Comparison of ENCODE assay signal across 9 mouse cellular contexts in genomic region chr14:74948426-74949240, GRCm38 (mm10). TPM values are rescaled to one million over a fixed set of nuclear protein-coding genes. Genes with fewer than 3 reads are reported as not detected.
DNase-seq lines count a peak whose midpoint lies in the region; ATAC-seq and TF ChIP-seq lines count a peak whose summit lies in the region.
"Had no signal": no experiment of that assay in that cellular context is flagged by ENCODE, and none has a peak within 500 bp of the region (broad histone marks: within the 10 kb centered on the region; RNA-seq: fewer than 3 reads in every experiment).

No protein-coding gene starts in this region.

- TF ChIP-seq CTCF in intestine, postnatal 0 days (IDR thresholded peaks at IDR 0.05; ENCODE audit: low read depth) = peak; percentile 83

- no peaks in the 10 kb centered on the region for H3K9me3 ChIP-seq in intestine, postnatal 0 days (ENCODE audit: control insufficient read depth)
- H3K9me3 ChIP-seq in limb, embryonic 11.5 days (ENCODE audit: control insufficient read depth, low read length) = no peaks in the 10 kb centered on the region
- no peaks in the 10 kb centered on the region for H3K9me3 ChIP-seq in midbrain, embryonic 12.5 days

- H3K9ac ChIP-seq in intestine, postnatal 0 days (ENCODE audit: low read depth, low read length) = no peak overlapping the region
- no peak overlapping the region for H3K9ac ChIP-seq in limb, embryonic 11.5 days (ENCODE audit: low read length)
- H3K9ac ChIP-seq in midbrain, embryonic 12.5 days (replicated peaks) = no peak overlapping the region

- H3K4me2 ChIP-seq in intestine, postnatal 0 days (replicated peaks; ENCODE audit: low read depth) = peak overlapping the region; percentile 91
- peak overlapping the region; percentile 66; the same call in 1 of the 2 replicates for H3K4me2 ChIP-seq in limb, embryonic 11.5 days (ENCODE audit: low read depth, severe bottlenecking)
- peak overlapping the region; percentile 65; the same call in 1 of the 2 replicates for H3K4me2 ChIP-seq in midbrain, embryonic 12.5 days (replicated peaks)

- peak overlapping the region; percentile 97 for H3K4me3 ChIP-seq in intestine, postnatal 0 days (ENCODE audit: low read depth, low read length)
- no peak overlapping the region for H3K4me3 ChIP-seq in limb, embryonic 11.5 days (ENCODE audit: low read depth, low read length)
- no peak overlapping the region for H3K4me3 ChIP-seq in midbrain, embryonic 12.5 days

- H3K27me3 ChIP-seq in intestine, postnatal 0 days (replicated peaks; ENCODE audit: control insufficient read depth, insufficient read depth, low read length) = 0 out of 2 replicates have a peak, but pooled peaks cover 2% of the 10 kb centered on the region
- no peaks in the 10 kb centered on the region for H3K27me3 ChIP-seq in limb, embryonic 11.5 days (ENCODE audit: control insufficient read depth, insufficient read depth, low read length)
- H3K27me3 ChIP-seq in midbrain, embryonic 12.5 days = no peaks in the 10 kb centered on the region

- no peaks in the 10 kb centered on the region for H3K36me3 ChIP-seq in intestine, postnatal 0 days (ENCODE audit: control insufficient read depth, insufficient read depth)
- H3K36me3 ChIP-seq in limb, embryonic 11.5 days (ENCODE audit: control insufficient read depth, insufficient read depth, low read length) = no peaks in the 10 kb centered on the region
- no peaks in the 10 kb centered on the region for H3K36me3 ChIP-seq in midbrain, embryonic 12.5 days
- H3K36me3 ChIP-seq: G1E had no signal

- peak overlapping the region; percentile 15; the same call in 1 of the 2 replicates for H3K27ac ChIP-seq in intestine, postnatal 0 days (ENCODE audit: low read depth, low read length)
- H3K27ac ChIP-seq in limb, embryonic 11.5 days (replicated peaks; ENCODE audit: low read depth, low read length) = no peak overlapping the region
- no peak overlapping the region for H3K27ac ChIP-seq in midbrain, embryonic 12.5 days (replicated peaks)

- H3K4me1 ChIP-seq in intestine, postnatal 0 days (replicated peaks; ENCODE audit: control insufficient read depth, insufficient read depth, low read length) = peaks cover 5% of the 10 kb centered on the region; the same call in 1 of the 2 replicates
- peaks cover 9% of the 10 kb centered on the region for H3K4me1 ChIP-seq in limb, embryonic 11.5 days (ENCODE audit: control insufficient read depth, insufficient read depth, low read length)
- peaks cover 12% of the 10 kb centered on the region for H3K4me1 ChIP-seq in midbrain, embryonic 12.5 days

- DNase-seq in layer of hippocampus, adult 11-12 months (ENCODE audit: low spot score) = peak; percentile 79
- no peak for DNase-seq in layer of hippocampus, adult 9-10 months (ENCODE audit: low spot score)
- peak; percentile 76 for DNase-seq in embryo, embryonic 10.5 days (ENCODE audit: low spot score)
- DNase-seq in gastrocnemius, postnatal 36 days = peak; percentile 23 to 38
- DNase-seq in limb, embryonic 11.5 days (ENCODE audit: low spot score) = peak; percentile 70
- DNase-seq in spleen, postnatal 36 days (ENCODE audit: low spot score in 2 of 2) = peak; percentile 57 to 65

- intact Hi-C loops in gastrocnemius, postnatal 36 days (cut with DNase I) = loop anchor here (1.0 to 5.0 kb wide), 3 partner anchors 42 to 186 kb away; no protein-coding TSS in a partner anchor

- WGBS in intestine, postnatal 0 days = 38% methylated on average over 14 of the region's 14 CpGs
- 54% methylated on average over 14 of the region's 14 CpGs for WGBS in limb, embryonic 11.5 days
- 49% methylated on average over 14 of the region's 14 CpGs for WGBS in midbrain, embryonic 12.5 days

- peak; percentile 40; the same call in 1 of the 2 replicates for ATAC-seq in intestine, postnatal 0 days
- ATAC-seq in limb, embryonic 11.5 days (ENCODE audit: insufficient number of reproducible peaks, low FRiP score, low TSS enrichment, low read depth) = no peak
- no peak for ATAC-seq in midbrain, embryonic 12.5 days (ENCODE audit: low FRiP score, low read depth)

RNA-seq across cellular contexts. Expression of gene Lrch1, which starts 1.0 kb away (rescaled TPM):
- 1 to 10 TPM; 3.1 to 4.0 TPM for total RNA-seq in gastrocnemius, postnatal 36 days (2021)
- 4.2 and 4.4 TPM in 2 replicates for polyA plus RNA-seq in intestine, postnatal 0 days (2015; fragmentation: Nextera tagmentation; extraction: Ambion mirVana)
- 11.3 and 12.9 TPM in 2 replicates for polyA plus RNA-seq in limb, embryonic 11.5 days (2014; fragmentation: Nextera tagmentation; extraction: Ambion mirVana)
- polyA plus RNA-seq in midbrain, embryonic 12.5 days (2016; fragmentation: Nextera tagmentation; extraction: Ambion mirVana) = 8.2 and 9.2 TPM in 2 replicates
- polyA plus RNA-seq: G1E had no signal
